Mouse (Mus musculus): ENCODE data around the gene Pi4kb. TPM values are rescaled to one million over a fixed set of nuclear protein-coding genes. Genes with fewer than 3 reads are reported as not detected.

The Pi4kb gene
- total RNA-seq, 2 experiments from 2014 or later = 23.7 to 26.6 TPM

DNA sequence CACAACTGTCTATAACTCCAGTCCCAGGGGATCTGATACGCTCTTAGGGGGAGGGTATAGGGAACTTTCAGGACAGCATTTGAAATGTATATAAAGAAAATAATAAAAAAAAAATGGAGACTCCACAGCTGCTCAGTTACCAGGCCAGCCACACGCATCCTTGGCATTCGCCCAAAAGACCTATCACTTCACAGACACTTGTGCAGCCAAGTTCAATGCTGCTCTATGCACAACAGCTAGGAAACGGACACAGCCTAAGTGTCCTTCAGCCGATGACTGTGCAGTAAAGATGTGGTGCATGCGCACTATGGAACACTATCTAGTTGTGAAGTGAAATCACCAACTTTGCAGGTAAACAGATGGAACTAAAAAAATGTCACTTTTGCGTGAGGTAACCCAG lies 81.7 kb downstream of the Pi4kb start:
- DNase-seq = no peak

Small RNA genes lying within 50 kb of the gene (microRNA-seq; reads per million reads assigned to microRNA genes)
- 1.4 to 2.7 reads per million in 2 experiments for gene Mir7013

Other genes with a start within 250 kb of the Pi4kb start
- gene Cgn, start 188.2 kb upstream of the Pi4kb start, total RNA-seq (2021) = under 1 TPM; 0.37 to 0.85 TPM
- 10 to 100 TPM; 12.9 to 20.2 TPM for gene Pogz, start 137.2 kb upstream of the Pi4kb start, total RNA-seq (2021)
- 100 to 1,000 TPM; 223 to 258 TPM for gene Psmb4, start 87.8 kb upstream of the Pi4kb start, total RNA-seq (2021)
- gene Selenbp1, start 41.7 kb upstream of the Pi4kb start, total RNA-seq (2021) = 100 to 1,000 TPM in 1 of 2 experiments, 10 to 100 TPM in 1; 97.9 to 127 TPM
- 1 to 10 TPM; 5.4 to 8.8 TPM for gene Rfx5, start 20.7 kb upstream of the Pi4kb start, total RNA-seq (2021)
- gene Zfp687, start 40.7 kb downstream of the Pi4kb start, total RNA-seq (2021) = 10 to 100 TPM; 10.3 to 12.0 TPM
- gene Psmd4, start 67.9 kb downstream of the Pi4kb start, total RNA-seq (2021) = 100 to 1,000 TPM; 146 to 151 TPM
- 10 to 100 TPM; 14.9 to 15.3 TPM for gene Pip5k1a, start 132.2 kb downstream of the Pi4kb start, total RNA-seq (2021)
- 10 to 100 TPM; 32.1 to 32.5 TPM for gene Vps72, start 136.3 kb downstream of the Pi4kb start, total RNA-seq (2021)
- 10 to 100 TPM; 34.7 to 36.3 TPM for gene Tmod4, start 149.7 kb downstream of the Pi4kb start, total RNA-seq (2021)
- 10 to 100 TPM; 36.5 to 38.3 TPM for gene Scnm1, start 159.3 kb downstream of the Pi4kb start, total RNA-seq (2021)
- 1 to 10 TPM; 4.5 to 4.7 TPM for gene Lysmd1, start 159.4 kb downstream of the Pi4kb start, total RNA-seq (2021)
- gene Tnfaip8l2, start 167.6 kb downstream of the Pi4kb start, total RNA-seq (2021) = 1 to 10 TPM; 2.2 to 2.6 TPM
- 1 to 10 TPM; 4.0 to 4.8 TPM for gene Sema6c, start 185.7 kb downstream of the Pi4kb start, total RNA-seq (2021)
- gene Gabpb2, start 243.2 kb downstream of the Pi4kb start, total RNA-seq (2021) = 10 to 100 TPM; 11.2 to 13.9 TPM